In genomic region chr5:106967578-106967977, GRCm38 (mm10) we compare ENCODE assay signal across 20 mouse cellular contexts. TPM values are rescaled to one million over a fixed set of nuclear protein-coding genes. Genes with fewer than 3 reads are reported as not detected.
"Had no signal": no experiment of that assay in that cellular context is flagged by ENCODE, and none has a peak within 500 bp of the region (broad histone marks: within the 10 kb centered on the region; RNA-seq: fewer than 3 reads in every experiment).

No protein-coding gene starts in this region.

- H3K27ac ChIP-seq: lung, embryonic 15.5 days; macrophage; midbrain, embryonic 13.5 days; midbrain, embryonic 15.5 days; neural tube, embryonic 12.5 days had no signal

- H3K27me3 ChIP-seq: lung, embryonic 15.5 days; megakaryocyte, embryonic 14.5 days; midbrain, embryonic 13.5 days; midbrain, embryonic 15.5 days; neural tube, embryonic 12.5 days had no signal

- DNase-seq: liver, postnatal 0 days; lung, adult 2 months; lung, postnatal 14 days; lung, postnatal 36 days; right cerebral cortex, postnatal 25 days; right cerebral cortex, postnatal 4 days; spleen, adult 18-20 months; thymus, adult 18-20 months; thymus, postnatal 14 days; thymus, postnatal 36 days had no signal

- H3K9ac ChIP-seq: liver, postnatal 0 days; lung, embryonic 15.5 days; midbrain, embryonic 13.5 days; midbrain, embryonic 15.5 days; neural tube, embryonic 12.5 days had no signal

- H3K9me3 ChIP-seq: lung, embryonic 15.5 days; megakaryocyte, embryonic 14.5 days; midbrain, embryonic 13.5 days; midbrain, embryonic 15.5 days; neural tube, embryonic 12.5 days had no signal

- H3K4me3 ChIP-seq: lung, embryonic 15.5 days; megakaryocyte, embryonic 14.5 days; midbrain, embryonic 13.5 days; midbrain, embryonic 15.5 days; neural tube, embryonic 12.5 days had no signal

- H3K4me2 ChIP-seq: lung, embryonic 15.5 days; midbrain, embryonic 11.5 days; midbrain, embryonic 13.5 days; midbrain, embryonic 15.5 days; neural tube, embryonic 12.5 days had no signal

- ATAC-seq: liver, postnatal 0 days; lung, postnatal 0 days; midbrain, embryonic 13.5 days; midbrain, embryonic 15.5 days had no signal

RNA-seq across cellular contexts. Expression of gene Hfm1, which starts 41.5 kb away (rescaled TPM):
- total RNA-seq: neutrophil, adult 5-6 weeks had no signal
- polyA plus RNA-seq: liver, postnatal 0 days; lung, adult 2 months; macrophage; small intestine, adult 2 months had no signal
